In the genomic region with DNA sequence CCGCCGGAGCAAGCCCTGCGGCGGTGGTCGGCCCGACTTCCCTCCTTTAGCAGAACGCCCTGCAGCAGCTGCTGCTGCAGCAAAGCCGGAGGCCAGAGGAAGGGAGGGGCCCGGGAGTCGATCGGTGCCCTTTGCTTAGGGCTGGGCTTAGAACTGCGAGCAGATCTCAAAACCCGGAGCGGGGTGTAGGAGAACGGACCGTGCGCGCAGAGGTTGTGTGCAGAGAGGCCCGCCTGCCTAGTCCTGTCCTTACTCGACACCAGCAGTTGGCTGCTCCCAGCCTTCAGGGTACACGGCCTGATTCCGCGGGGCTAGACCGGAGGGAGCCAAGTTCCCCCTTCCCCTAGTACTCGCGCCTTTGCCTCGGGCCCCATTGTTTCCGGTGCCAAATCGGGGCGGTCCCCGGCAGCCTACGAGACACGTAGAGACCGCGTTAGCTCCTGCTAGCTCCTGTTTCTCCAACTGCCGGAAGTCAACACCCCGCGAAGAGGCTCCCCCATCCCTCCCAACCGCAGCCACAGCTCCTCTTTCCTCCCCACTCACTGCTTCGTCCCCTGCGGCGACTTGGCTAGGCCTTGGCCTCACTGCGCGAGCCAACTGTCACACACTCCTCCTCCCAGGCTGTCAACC, we compare ENCODE assay signal across 7 mouse cellular contexts. TPM values are rescaled to one million over a fixed set of nuclear protein-coding genes. Genes with fewer than 3 reads are reported as not detected.
DNase-seq lines count a peak whose midpoint lies in the region; ATAC-seq lines count a peak whose summit lies in the region.

Lnpep (minus strand) TSS at position 94 of the 630 bp plus-strand sequence.

- peak within 1 kb of the TSS; percentile 97 for H3K9ac ChIP-seq in embryonic facial prominence, embryonic 12.5 days
- peak within 1 kb of the TSS; percentile 90 for H3K9ac ChIP-seq in limb, embryonic 11.5 days (ENCODE audit: low read length)
- H3K9ac ChIP-seq in midbrain, embryonic 14.5 days (replicated peaks; ENCODE audit: low read length) = peak within 1 kb of the TSS; percentile 97

- H3K4me1 ChIP-seq in embryonic facial prominence, embryonic 12.5 days = peaks cover 10% of the 10 kb centered on the region; the same call in 1 of the 2 replicates
- H3K4me1 ChIP-seq in limb, embryonic 11.5 days (ENCODE audit: control insufficient read depth, insufficient read depth, low read length) = peaks cover 6% of the 10 kb centered on the region; the same call in 1 of the 2 replicates
- H3K4me1 ChIP-seq in midbrain, embryonic 14.5 days (ENCODE audit: control insufficient read depth, insufficient read depth, low read length) = peaks cover 20% of the 10 kb centered on the region

- WGBS in embryonic facial prominence, embryonic 12.5 days = under 1% methylated on average over 44 of the region's 44 CpGs
- WGBS in limb, embryonic 11.5 days = under 1% methylated on average over 38 of the region's 44 CpGs
- under 1% methylated on average over 43 of the region's 44 CpGs for WGBS in midbrain, embryonic 14.5 days

- peak within 1 kb of the TSS; percentile 72 for H3K4me2 ChIP-seq in embryonic facial prominence, embryonic 12.5 days (replicated peaks)
- H3K4me2 ChIP-seq in limb, embryonic 11.5 days (ENCODE audit: low read depth, severe bottlenecking) = peak within 1 kb of the TSS; percentile 75
- H3K4me2 ChIP-seq in midbrain, embryonic 14.5 days (ENCODE audit: low read length) = peak within 1 kb of the TSS; percentile 75

- no peaks in the 10 kb centered on the region for H3K36me3 ChIP-seq in embryonic facial prominence, embryonic 12.5 days
- no peaks in the 10 kb centered on the region for H3K36me3 ChIP-seq in limb, embryonic 11.5 days (ENCODE audit: control insufficient read depth, insufficient read depth, low read length)
- H3K36me3 ChIP-seq in midbrain, embryonic 14.5 days (ENCODE audit: control insufficient read depth, insufficient read depth, low read length) = no peaks in the 10 kb centered on the region

- ATAC-seq in embryonic facial prominence, embryonic 12.5 days (ENCODE audit: insufficient number of reproducible peaks, insufficient read depth, low FRiP score, low TSS enrichment) = peak; percentile 96
- ATAC-seq in limb, embryonic 11.5 days (ENCODE audit: insufficient number of reproducible peaks, low FRiP score, low TSS enrichment, low read depth) = peak; percentile 96
- ATAC-seq in midbrain, embryonic 14.5 days (ENCODE audit: low FRiP score, low TSS enrichment) = peak; percentile 92

- peak within 1 kb of the TSS; percentile 97 for H3K4me3 ChIP-seq in embryonic facial prominence, embryonic 12.5 days
- peak within 1 kb of the TSS; percentile 89 for H3K4me3 ChIP-seq in limb, embryonic 11.5 days (ENCODE audit: low read depth, low read length)
- peak within 1 kb of the TSS; percentile 93 for H3K4me3 ChIP-seq in midbrain, embryonic 14.5 days (replicated peaks; ENCODE audit: low read depth, low read length)

- H3K27me3 ChIP-seq in embryonic facial prominence, embryonic 12.5 days = no peaks in the 10 kb centered on the region
- no peaks in the 10 kb centered on the region for H3K27me3 ChIP-seq in limb, embryonic 11.5 days (ENCODE audit: control insufficient read depth, insufficient read depth, low read length)
- no peaks in the 10 kb centered on the region for H3K27me3 ChIP-seq in midbrain, embryonic 14.5 days (ENCODE audit: control insufficient read depth, insufficient read depth, low read length)

- peak within 1 kb of the TSS; percentile 100 for H3K27ac ChIP-seq in embryonic facial prominence, embryonic 12.5 days
- H3K27ac ChIP-seq in limb, embryonic 11.5 days (replicated peaks; ENCODE audit: low read depth, low read length) = peak within 1 kb of the TSS; percentile 99
- H3K27ac ChIP-seq in midbrain, embryonic 14.5 days (replicated peaks; ENCODE audit: low read depth, low read length) = peak within 1 kb of the TSS; percentile 100

- DNase-seq in adrenal gland, postnatal 25 days = peak; percentile 87
- peak; percentile 100 for DNase-seq in heart, adult 11 months
- peak; percentile 96 for DNase-seq in kidney, adult 18-20 months
- peak; percentile 91 for DNase-seq in limb, embryonic 11.5 days (ENCODE audit: low spot score)
- peak; percentile 94 for DNase-seq in midbrain, embryonic 14.5 days
- peak; percentile 87 to 89 for DNase-seq in spleen, adult 18-20 months

- no peaks in the 10 kb centered on the region for H3K9me3 ChIP-seq in embryonic facial prominence, embryonic 12.5 days
- H3K9me3 ChIP-seq in limb, embryonic 11.5 days (ENCODE audit: control insufficient read depth, low read length) = no peaks in the 10 kb centered on the region; the same call in 1 of the 2 replicates
- H3K9me3 ChIP-seq in midbrain, embryonic 14.5 days (ENCODE audit: control insufficient read depth, low read length) = no peaks in the 10 kb centered on the region

RNA-seq across cellular contexts. Expression of gene Lnpep, which starts in this region (rescaled TPM):
- total RNA-seq in adrenal gland, postnatal 25 days (2021) = 145 and 165 TPM in 2 replicates
- polyA plus RNA-seq in embryonic facial prominence, embryonic 12.5 days (2016; fragmentation: Nextera tagmentation; extraction: Ambion mirVana) = 9.6 and 12.1 TPM in 2 replicates
- 8.6 and 9.4 TPM in 2 replicates for polyA plus RNA-seq in limb, embryonic 11.5 days (2014; fragmentation: Nextera tagmentation; extraction: Ambion mirVana)
- 8.8 and 13.5 TPM in 2 replicates for polyA plus RNA-seq in midbrain, embryonic 14.5 days (2014; fragmentation: Nextera tagmentation; extraction: Ambion mirVana)

Comparison
In these comparisons a context has a peak if more than half of its experiments do, and no peak if none do; other contexts are left out.
1. Peak in every context shown above with its lines: DNase-seq, ATAC-seq, H3K4me3 ChIP-seq and H3K27ac ChIP-seq.